Mouse (Mus musculus): ENCODE results near the gene Nfya. TPM values are rescaled to one million over a fixed set of nuclear protein-coding genes. Genes with fewer than 3 reads are reported as not detected.

Gene Nfya
- total RNA-seq, 2 experiments from 2014 or later, result 21.4 to 26.7 TPM

GRCm38 (mm10) chr17:48343065-48343464, 66.6 kb downstream of the Nfya start:
- H3K27ac ChIP-seq, result no peak overlapping the region
- DNase-seq (ENCODE audit: low spot score in 2 of 2), result no peak
- no peak overlapping the region for H3K4me3 ChIP-seq
- no peak for TF ChIP-seq CTCF (conservative IDR thresholded peaks at IDR 0.05)

GRCm38 (mm10) chr17:48341947-48342346, 67.8 kb downstream of the Nfya start:
- no peak for TF ChIP-seq CTCF (conservative IDR thresholded peaks at IDR 0.05)
- DNase-seq (ENCODE audit: low spot score in 2 of 2), result no peak
- Histone ChIP-seq H3K4me3 (no peak overlapping the region), H3K27ac (no peak overlapping the region)

GRCm38 (mm10) chr17:48340267-48340666, 69.4 kb downstream of the Nfya start:
- Histone ChIP-seq H3K27ac (no peak overlapping the region), H3K4me3 (no peak overlapping the region)
- no peak for TF ChIP-seq CTCF (conservative IDR thresholded peaks at IDR 0.05)
- no peak for DNase-seq (ENCODE audit: low spot score in 2 of 2)

Other genes with a start within 250 kb of the Nfya start
- gene A530064D06Rik, start 242.6 kb downstream of the Nfya start, total RNA-seq (2021), result not detected
- not detected for gene Trem1, start 177.1 kb downstream of the Nfya start, total RNA-seq (2021)
- gene Trem3, start 162.1 kb downstream of the Nfya start, total RNA-seq (2021), result not detected
- not detected for gene Treml4, start 145.6 kb downstream of the Nfya start, total RNA-seq (2021)
- gene Treml2, start 110.4 kb downstream of the Nfya start, total RNA-seq (2021), result under 1 TPM; 0.25 to 0.36 TPM
- gene B430306N03Rik, start 93.8 kb downstream of the Nfya start, total RNA-seq (2021), result not detected
- 10 to 100 TPM; 10.1 to 10.6 TPM for gene Trem2, start 63.5 kb downstream of the Nfya start, total RNA-seq (2021)
- gene Treml1, start 50.0 kb downstream of the Nfya start, total RNA-seq (2021), result not detected
- gene Oard1, start 108 bp upstream of the Nfya start, total RNA-seq (2021), result 10 to 100 TPM; 11.1 to 15.1 TPM
- under 1 TPM in 1 of 2 experiments, not detected in 1; 0.33 TPM for gene Apobec2, start 23.0 kb upstream of the Nfya start, total RNA-seq (2021)
- not detected for gene Tspo2, start 41.6 kb upstream of the Nfya start, total RNA-seq (2021)
- gene Unc5cl, start 45.0 kb upstream of the Nfya start, total RNA-seq (2021), result under 1 TPM; 0.37 to 0.92 TPM